Mouse (Mus musculus): ENCODE results near the gene Akap5. TPM values are rescaled to one million over a fixed set of nuclear protein-coding genes. Genes with fewer than 3 reads are reported as not detected.

Akap5 gene
- total RNA-seq, 2 experiments from 2014 or later, result 0.31 to 0.48 TPM

DNA sequence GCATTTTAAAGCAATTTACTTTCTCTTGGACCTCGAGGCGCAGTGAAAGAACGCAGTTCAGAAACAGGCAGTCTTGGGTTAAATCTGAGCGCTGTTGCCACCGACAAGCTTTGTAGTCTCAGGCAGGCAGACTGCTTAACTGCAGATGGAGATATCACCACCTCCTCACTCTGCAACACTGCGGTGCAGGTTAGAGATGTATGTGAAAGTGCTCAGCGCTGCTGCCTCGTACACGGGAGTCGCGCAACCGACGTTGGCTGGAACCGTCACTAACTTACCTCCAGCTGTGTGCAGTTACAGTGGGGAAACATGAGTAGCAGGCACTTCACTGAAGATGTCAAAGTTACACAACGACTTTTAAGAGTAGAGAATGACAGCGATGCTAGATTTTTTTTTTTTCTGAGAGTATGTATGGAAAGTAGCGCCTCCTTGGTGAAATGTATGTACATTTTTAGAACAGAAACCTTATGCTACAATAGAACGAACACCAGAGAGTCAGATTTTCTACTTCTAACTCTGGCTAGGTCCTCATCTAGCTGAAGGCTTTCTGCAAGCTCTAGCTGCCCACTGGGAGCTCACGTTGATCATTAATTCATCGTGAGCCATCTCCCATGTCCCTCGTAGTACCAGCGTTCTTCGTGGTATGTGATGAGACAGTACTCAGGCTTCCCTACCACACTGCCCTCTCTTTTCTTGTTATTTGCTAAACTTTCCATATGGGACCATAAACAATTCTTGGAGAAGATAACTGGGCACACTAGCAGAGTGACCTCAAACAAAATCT is 1.9 kb downstream of the Akap5 start:
- DNase-seq, result no peak
- no peak for TF ChIP-seq CTCF (IDR thresholded peaks at IDR 0.05)
- Histone ChIP-seq H3K27ac (no peak overlapping the region), H3K4me3 (no peak overlapping the region)
- intact Hi-C loops (cut with DNase I), result no loop called here

DNA sequence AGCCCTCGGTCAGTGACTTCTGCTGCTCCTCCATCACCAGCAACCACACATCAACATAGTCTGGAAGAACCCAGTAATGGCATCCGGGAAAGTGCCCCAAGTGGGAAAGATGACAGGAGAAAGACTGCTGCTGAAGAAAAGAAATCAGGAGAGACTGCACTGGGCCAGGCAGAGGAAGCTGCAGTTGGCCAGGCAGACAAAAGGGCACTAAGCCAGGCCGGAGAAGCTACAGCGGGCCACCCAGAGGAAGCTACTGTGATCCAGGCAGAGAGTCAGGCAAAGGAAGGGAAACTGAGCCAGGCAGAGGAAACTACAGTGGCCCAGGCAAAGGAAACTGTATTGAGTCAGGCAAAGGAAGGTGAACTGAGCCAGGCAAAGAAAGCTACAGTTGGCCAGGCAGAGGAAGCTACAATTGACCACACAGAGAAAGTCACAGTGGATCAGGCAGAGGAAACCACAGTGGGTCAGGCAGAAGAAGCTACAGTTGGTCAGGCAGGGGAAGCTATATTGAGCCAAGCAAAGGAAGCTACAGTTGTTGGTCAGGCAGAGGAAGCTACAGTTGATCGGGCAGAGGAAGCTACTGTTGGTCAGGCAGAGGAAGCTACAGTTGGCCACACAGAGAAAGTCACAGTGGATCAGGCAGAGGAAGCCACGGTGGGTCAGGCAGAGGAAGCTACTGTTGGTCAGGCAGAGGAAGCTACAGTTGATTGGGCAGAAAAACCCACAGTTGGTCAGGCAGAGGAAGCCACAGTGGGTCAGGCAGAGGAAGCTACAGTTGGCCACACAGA is 4.1 kb downstream of the Akap5 start:
- H3K4me3 ChIP-seq, result no peak overlapping the region
- no peak for TF ChIP-seq CTCF (IDR thresholded peaks at IDR 0.05)
- intact Hi-C loops (cut with DNase I), result no loop called here

GRCm38 (mm10) chr12:76333688-76334087 is 9.0 kb downstream of the Akap5 start:
- no peak overlapping the region for H3K4me3 ChIP-seq
- no peak for TF ChIP-seq CTCF (IDR thresholded peaks at IDR 0.05)
- no peak overlapping the region for H3K27ac ChIP-seq
- intact Hi-C loops (cut with DNase I), result no loop called here
- DNase-seq, result no peak

More for the DNA sequence above, 4.1 kb downstream of the Akap5 start:
- H3K27ac ChIP-seq, result no peak overlapping the region
- DNase-seq, result no peak

GRCm38 (mm10) chr12:76335641-76336040 is 10.9 kb downstream of the Akap5 start:
- intact Hi-C loops (cut with DNase I), result no loop called here
- no peak for TF ChIP-seq CTCF (IDR thresholded peaks at IDR 0.05)
- no peak for DNase-seq
- Histone ChIP-seq H3K27ac (no peak overlapping the region), H3K4me3 (no peak overlapping the region)

GRCm38 (mm10) chr12:76336111-76336965 is 11.6 kb downstream of the Akap5 start:
- intact Hi-C loops (cut with DNase I), result no loop called here
- TF ChIP-seq CTCF (IDR thresholded peaks at IDR 0.05), result no peak
- DNase-seq, result no peak

DNA sequence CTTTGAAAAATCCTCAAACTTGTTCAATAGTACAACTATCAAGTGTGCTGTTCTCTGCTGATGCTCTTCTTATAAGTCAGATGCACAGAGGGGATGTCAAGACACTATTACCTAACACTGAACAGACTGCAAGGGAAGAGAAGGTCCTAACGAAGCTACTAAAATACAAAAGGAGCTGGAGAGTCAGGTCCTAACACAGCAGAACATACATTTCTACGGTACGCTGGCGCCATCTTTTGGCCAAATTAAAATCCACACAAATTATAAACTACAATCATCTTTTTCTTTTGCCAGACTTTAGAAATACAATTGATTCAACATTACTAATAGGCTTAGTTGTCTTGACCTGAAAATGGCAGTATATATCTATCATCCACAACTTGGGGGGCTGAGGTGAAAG is 16.4 kb downstream of the Akap5 start:
- TF ChIP-seq CTCF (IDR thresholded peaks at IDR 0.05), result peak; percentile 81
- DNase-seq, result peak; percentile 42
- intact Hi-C loops (cut with DNase I), result loop anchor here (2.0 kb wide), 1 partner anchor 144 kb away; no protein-coding TSS in a partner anchor
- Histone ChIP-seq H3K27ac (no peak overlapping the region), H3K4me3 (no peak overlapping the region)

More at GRCm38 (mm10) chr12:76336111-76336965, 11.6 kb downstream of the Akap5 start:
- no peak overlapping the region for H3K4me3 ChIP-seq
- no peak overlapping the region for H3K27ac ChIP-seq

GRCm38 (mm10) chr12:76345759-76346455 is 21.2 kb downstream of the Akap5 start:
- Histone ChIP-seq H3K27ac (no peak overlapping the region), H3K4me3 (no peak overlapping the region)
- no peak for DNase-seq
- peak; percentile 46 for TF ChIP-seq CTCF (IDR thresholded peaks at IDR 0.05)
- intact Hi-C loops (cut with DNase I), result loop anchor here (5.0 kb wide), 1 partner anchor 126 kb away; no protein-coding TSS in a partner anchor

DNA sequence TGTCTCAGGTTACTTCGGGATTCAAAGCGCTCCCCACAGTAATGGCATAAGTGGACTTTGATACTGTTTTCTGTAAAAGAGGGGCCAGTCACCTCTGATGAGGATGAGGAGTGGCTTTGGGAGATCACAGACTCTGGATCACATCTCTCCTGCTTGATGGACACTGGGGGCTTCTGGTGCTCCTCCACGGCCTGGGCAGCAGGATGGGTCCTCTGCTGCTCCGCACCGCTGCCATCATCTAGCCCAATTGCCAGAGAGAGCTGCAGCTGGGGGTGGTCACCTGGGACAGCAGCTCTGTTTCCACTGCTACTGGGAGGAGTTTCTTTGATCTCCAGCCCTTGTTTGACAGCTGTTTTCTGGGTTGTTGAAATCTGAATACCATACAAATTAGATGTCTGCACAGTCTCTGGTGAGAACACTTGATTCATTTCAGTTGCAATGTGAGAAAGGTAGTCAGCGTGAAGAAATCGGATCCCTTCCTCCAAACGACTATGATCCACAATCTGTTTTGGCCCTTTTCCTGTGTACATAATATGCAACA is 25.1 kb downstream of the Akap5 start:
- H3K27ac ChIP-seq, result no peak overlapping the region
- DNase-seq, result no peak
- no peak overlapping the region for H3K4me3 ChIP-seq
- intact Hi-C loops (cut with DNase I), result loop anchor here (5.0 kb wide), 1 partner anchor 123 kb away; no protein-coding TSS in a partner anchor
- no peak for TF ChIP-seq CTCF (IDR thresholded peaks at IDR 0.05)

GRCm38 (mm10) chr12:76360868-76361267 is 36.2 kb downstream of the Akap5 start:
- TF ChIP-seq CTCF (IDR thresholded peaks at IDR 0.05), result no peak
- DNase-seq, result no peak
- intact Hi-C loops (cut with DNase I), result no loop called here
- Histone ChIP-seq H3K27ac (no peak overlapping the region), H3K4me3 (no peak overlapping the region)

GRCm38 (mm10) chr12:76361405-76362302 is 37.0 kb downstream of the Akap5 start:
- H3K4me3 ChIP-seq, result no peak overlapping the region
- H3K27ac ChIP-seq, result peak overlapping the region; percentile 2; the same call in 1 of the 2 replicates

DNA sequence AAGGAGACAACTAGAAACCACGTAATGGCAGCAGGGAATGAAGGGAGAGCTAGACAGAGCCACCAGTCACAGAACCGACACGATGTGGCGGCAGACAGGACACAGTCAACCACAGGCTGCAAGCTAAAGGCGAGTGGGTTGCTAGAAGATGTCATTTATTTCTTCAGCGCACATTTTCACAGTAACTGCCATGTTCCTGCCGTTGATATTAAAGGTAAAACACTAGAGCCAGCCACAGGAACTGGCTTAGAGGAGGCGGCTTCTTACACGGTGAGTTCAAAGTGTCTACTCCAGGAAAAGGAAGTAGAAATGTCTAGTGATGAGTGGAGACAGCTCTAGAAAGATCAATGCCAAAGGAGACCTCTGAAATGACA is 37.6 kb downstream of the Akap5 start:
- DNase-seq, result no peak
- Histone ChIP-seq H3K4me3 (no peak overlapping the region), H3K27ac (0 out of 2 replicates have a peak overlapping the region, but pooled peaks have one; percentile 2)
- intact Hi-C loops (cut with DNase I), result no loop called here
- TF ChIP-seq CTCF (IDR thresholded peaks at IDR 0.05), result no peak

More at GRCm38 (mm10) chr12:76361405-76362302, 37.0 kb downstream of the Akap5 start:
- intact Hi-C loops (cut with DNase I), result no loop called here
- no peak for DNase-seq
- TF ChIP-seq CTCF (IDR thresholded peaks at IDR 0.05), result no peak
